14 mouse cellular contexts compared by ENCODE assay signal in genomic region chr12:104899835-104900234, GRCm38 (mm10). TPM values are rescaled to one million over a fixed set of nuclear protein-coding genes. Genes with fewer than 3 reads are reported as not detected.
DNase-seq lines count a peak whose midpoint lies in the region; ATAC-seq and TF ChIP-seq lines count a peak whose summit lies in the region.
"Had no signal": no experiment of that assay in that cellular context is flagged by ENCODE, and none has a peak within 500 bp of the region (broad histone marks: within the 10 kb centered on the region; RNA-seq: fewer than 3 reads in every experiment).

No protein-coding gene starts in this region.

- H3K4me1 ChIP-seq in cerebellum, adult 2 months (ENCODE audit: control insufficient read depth, insufficient read depth, low read length): peaks cover 3% of the 10 kb centered on the region; the same call in 1 of the 2 replicates
- peaks cover 3% of the 10 kb centered on the region; the same call in 1 of the 2 replicates for H3K4me1 ChIP-seq in intestine, embryonic 15.5 days (replicated peaks)
- H3K4me1 ChIP-seq: liver, embryonic 12.5 days had no signal

- H3K4me2 ChIP-seq in intestine, embryonic 15.5 days (replicated peaks): no peak overlapping the region
- H3K4me2 ChIP-seq: embryonic facial prominence, embryonic 15.5 days; hindbrain, embryonic 12.5 days; liver, embryonic 12.5 days had no signal

- TF ChIP-seq POLR2A in cerebellum, adult 2 months (IDR thresholded peaks at IDR 0.05; ENCODE audit: borderline replicate concordance, insufficient read depth, low read length): no peak

- no peak for ATAC-seq in intestine, embryonic 15.5 days
- ATAC-seq: liver, embryonic 12.5 days had no signal

- DNase-seq in adrenal gland, adult (ENCODE audit: inconsistent age in 2 of 2, low spot score in 1 of 2): peak; percentile 25 to 86
- no peak for DNase-seq in adrenal gland, postnatal 25 days
- peak; percentile 33 for DNase-seq in kidney, adult 9 months
- DNase-seq in kidney, postnatal 10 days: no peak
- peak; percentile 48 to 72 for DNase-seq in cerebellum, adult 2 months
- peak; percentile 12 to 49 for DNase-seq in heart, postnatal 14 days
- DNase-seq in T-cell, adult 2 months (ENCODE audit: low spot score): no peak
- DNase-seq: lung, postnatal 4 days; thymus, postnatal 36 days had no signal

- no peak overlapping the region for H3K27ac ChIP-seq in cerebellum, adult 2 months (ENCODE audit: insufficient read depth, low read length)
- no peak overlapping the region for H3K27ac ChIP-seq in intestine, embryonic 15.5 days
- H3K27ac ChIP-seq: embryonic facial prominence, embryonic 15.5 days; liver, embryonic 12.5 days had no signal

- TF ChIP-seq CTCF in cerebellum, adult 2 months (IDR thresholded peaks at IDR 0.05; ENCODE audit: borderline replicate concordance, insufficient read depth, low read depth, low read length): no peak

- no peaks in the 10 kb centered on the region for H3K9me3 ChIP-seq in intestine, embryonic 15.5 days
- H3K9me3 ChIP-seq: embryonic facial prominence, embryonic 15.5 days; liver, embryonic 12.5 days had no signal

- no peak overlapping the region for H3K4me3 ChIP-seq in cerebellum, adult 2 months (replicated peaks; ENCODE audit: insufficient read depth, low read depth, low read length)
- H3K4me3 ChIP-seq in intestine, embryonic 15.5 days (replicated peaks): no peak overlapping the region
- H3K4me3 ChIP-seq: embryonic facial prominence, embryonic 15.5 days; hindbrain, embryonic 12.5 days; liver, embryonic 12.5 days had no signal

- H3K27me3 ChIP-seq in cerebellum, adult 2 months (ENCODE audit: control insufficient read depth, insufficient read depth, low read length): no peaks in the 10 kb centered on the region
- no peaks in the 10 kb centered on the region for H3K27me3 ChIP-seq in intestine, embryonic 15.5 days (replicated peaks)
- H3K27me3 ChIP-seq: embryonic facial prominence, embryonic 15.5 days; liver, embryonic 12.5 days had no signal

- H3K9ac ChIP-seq in intestine, embryonic 15.5 days: no peak overlapping the region
- H3K9ac ChIP-seq: embryonic facial prominence, embryonic 15.5 days; hindbrain, embryonic 12.5 days; liver, embryonic 12.5 days had no signal

- H3K36me3 ChIP-seq in intestine, embryonic 15.5 days: no peaks in the 10 kb centered on the region
- H3K36me3 ChIP-seq: embryonic facial prominence, embryonic 15.5 days; hindbrain, embryonic 12.5 days; liver, embryonic 12.5 days had no signal

- intact Hi-C loops in heart, postnatal 14 days (cut with DNase I): no loop called here

- 9% methylated on average over 3 of the region's 3 CpGs for WGBS in cerebellum, adult 2 months
- 42% methylated on average over 3 of the region's 3 CpGs for whole genome bisulfite sequencing in intestine, embryonic 15.5 days

RNA-seq across cellular contexts. Expression of gene Clmn, which starts 35.0 kb away (rescaled TPM):
- 8.5 and 12.4 TPM in 2 replicates for total RNA-seq in adrenal gland, postnatal 25 days (2021)
- 30.6 and 32.2 TPM in 2 replicates for polyA plus RNA-seq in cerebellum, adult 2 months (2012; rRNA removed)
- 1 to 10 TPM; 2.7 to 3.5 TPM for total RNA-seq in heart, postnatal 14 days (2021)
- polyA plus RNA-seq in intestine, embryonic 15.5 days (2015; fragmentation: Nextera tagmentation; extraction: Ambion mirVana): 4.1 and 4.3 TPM in 2 replicates
- total RNA-seq: MEL had no signal

Comparison
In these comparisons a context has a peak if more than half of its experiments do, and no peak if none do; other contexts are left out.
1. DNase-seq: peak in adrenal gland, adult (2 of 2), kidney, adult 9 months (single experiment), cerebellum, adult 2 months (2 of 2) and heart, postnatal 14 days (2 of 2); none in adrenal gland, postnatal 25 days (single experiment), kidney, postnatal 10 days (single experiment) and T-cell, adult 2 months (single experiment).